Mouse (Mus musculus) intestine, postnatal 0 days (tissue): Measurements from ENCODE around the gene Ttn. TPM values are rescaled to one million over a fixed set of nuclear protein-coding genes. Genes with fewer than 3 reads are reported as not detected.

Experiments used
- ATAC-seq: fragments of 200-750 bp; cut with Nextera tagmentation; 2 replicates; pipeline ENCODE4 v1.8.0; 2017; ENCODE audit warnings: mild to moderate bottlenecking, moderate TSS enrichment, moderate library complexity
- H3K27ac ChIP-seq: fragments of 300-500 bp; sonication (generic); 2 replicates; pipeline ENCODE4 v1.5.1; 2014; ENCODE audit warnings: mild to moderate bottlenecking, low read depth, low read length, moderate library complexity
- H3K27me3 ChIP-seq: fragments of 300-500 bp; sonication (generic); replicated peaks from 2 replicates; pipeline ENCODE4 v1.6.1; 2014; ENCODE audit warnings: low read length, mixed read lengths; ENCODE audit not compliant: control insufficient read depth, insufficient read depth
- H3K36me3 ChIP-seq: fragments of 300-500 bp; sonication (generic); 2 replicates; pipeline ENCODE4 v1.6.1; 2014; ENCODE audit warnings: mild to moderate bottlenecking, moderate library complexity; ENCODE audit not compliant: control insufficient read depth, insufficient read depth
- H3K4me1 ChIP-seq: fragments of 300-500 bp; sonication (generic); replicated peaks from 2 replicates; pipeline ENCODE4 v1.6.1; 2014; ENCODE audit warnings: antibody characterized with exemption, low read length, mixed read lengths; ENCODE audit not compliant: control insufficient read depth, insufficient read depth
- H3K4me2 ChIP-seq: fragments of 300-500 bp; sonication (generic); replicated peaks from 2 replicates; pipeline ENCODE4 v1.6.1; 2014; ENCODE audit warnings: low read depth, mild to moderate bottlenecking, moderate library complexity
- H3K4me3 ChIP-seq: fragments of 300-500 bp; sonication (generic); 2 replicates; pipeline ENCODE4 v1.5.1; 2014; ENCODE audit warnings: low read depth, low read length
- H3K9ac ChIP-seq: fragments of 300-500 bp; sonication (generic); 2 replicates; pipeline ENCODE4 v1.6.1; 2014; ENCODE audit warnings: mild to moderate bottlenecking, low read depth, low read length
- H3K9me3 ChIP-seq: fragments of 300-500 bp; sonication (generic); 2 replicates; pipeline ENCODE4 v1.6.1; 2016; ENCODE audit warnings: mixed run types; ENCODE audit not compliant: control insufficient read depth
- CTCF ChIP-seq: sonication (generic); IDR thresholded peaks from 2 replicates; pipeline ENCODE4 v1.5.1; 2016; ENCODE audit warnings: low read depth, mild to moderate bottlenecking, control low read depth, antibody characterized with exemption, moderate library complexity
- WGBS: fragments of 180-500 bp; shearing (Covaris S2); extraction: QIAGEN DNeasy Blood & Tissue Kit; methylation state at CpG from one replicate; pipeline ENCODE4 v1.1.7; 2014; 5-methylcytosine and 5-hydroxymethylcytosine counted together
- polyA plus RNA-seq: library from polyadenylated mRNA; unstranded; fragments of >200 nt; fragmentation: Nextera tagmentation; extraction: Ambion mirVana; gene quantifications from 2 replicates; pipeline ENCODE4 v1.2.1, GENCODE M21; 2015

Ttn gene
- polyA plus RNA-seq, 1 experiment from 2014 or later, result 0.01 TPM

DNA sequence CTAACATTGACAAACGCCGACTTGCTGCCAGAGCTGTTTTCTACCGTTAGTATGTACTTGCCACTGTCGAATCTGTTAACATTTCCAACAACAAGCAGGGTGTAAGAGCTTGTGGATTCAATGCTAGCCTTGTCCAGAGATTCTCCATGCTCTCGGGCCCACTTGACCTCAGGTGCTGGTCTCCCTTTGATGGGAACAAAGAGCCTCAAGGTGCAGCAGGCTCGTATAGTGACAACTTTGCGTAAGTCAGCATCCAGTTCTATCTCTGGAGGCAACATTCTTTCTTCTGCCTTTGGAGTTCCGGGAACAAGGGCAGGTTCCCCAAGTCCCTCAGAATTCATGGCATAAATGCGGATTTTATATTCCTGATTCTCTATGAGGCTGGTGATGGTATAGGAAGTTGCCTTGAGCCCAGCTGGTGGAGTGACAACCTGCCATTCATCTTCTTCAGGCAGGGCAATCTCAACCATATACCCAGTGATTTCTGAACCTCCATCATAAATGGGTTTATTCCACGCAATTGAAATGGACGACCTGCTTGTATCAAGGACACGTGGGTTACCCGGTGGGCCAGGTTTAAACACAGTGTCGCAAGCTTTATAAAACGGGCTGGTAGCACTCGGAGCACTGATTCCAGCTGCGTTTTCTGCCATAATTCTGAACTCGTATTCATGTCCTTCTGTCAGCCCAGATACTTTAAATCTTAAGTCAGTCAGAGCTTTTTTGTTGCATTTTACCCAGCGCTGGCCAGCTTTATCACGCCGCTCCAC lies 232.8 kb downstream of the Ttn start:
- ATAC-seq, result no peak
- no peak overlapping the region for H3K4me2 ChIP-seq
- H3K4me1 ChIP-seq, result no peaks in the 10 kb centered on the region
- 0 out of 2 replicates have a peak, but pooled peaks cover 6% of the 10 kb centered on the region for H3K9me3 ChIP-seq
- H3K27me3 ChIP-seq, result no peaks in the 10 kb centered on the region
- no peak overlapping the region for H3K27ac ChIP-seq
- no peak for TF ChIP-seq CTCF
- H3K9ac ChIP-seq, result no peak overlapping the region
- WGBS, result 93% methylated on average over 21 of the region's 21 CpGs
- H3K4me3 ChIP-seq, result no peak overlapping the region
- H3K36me3 ChIP-seq, result no peaks in the 10 kb centered on the region

- no peak overlapping the region for H3K27ac ChIP-seq
- no peak for ATAC-seq
- H3K4me2 ChIP-seq, result no peak overlapping the region
- no peak overlapping the region for H3K4me3 ChIP-seq
- H3K9me3 ChIP-seq, result 0 out of 2 replicates have a peak, but pooled peaks cover 6% of the 10 kb centered on the region
- H3K9ac ChIP-seq, result no peak overlapping the region
- no peaks in the 10 kb centered on the region for H3K4me1 ChIP-seq
- no peak for TF ChIP-seq CTCF
- no peaks in the 10 kb centered on the region for H3K36me3 ChIP-seq
- no peaks in the 10 kb centered on the region for H3K27me3 ChIP-seq
- 93% methylated on average over 14 of the region's 14 CpGs for WGBS
Observed at GRCm38 (mm10) chr2:76748696-76749095, 233.7 kb downstream of the Ttn start.

DNA sequence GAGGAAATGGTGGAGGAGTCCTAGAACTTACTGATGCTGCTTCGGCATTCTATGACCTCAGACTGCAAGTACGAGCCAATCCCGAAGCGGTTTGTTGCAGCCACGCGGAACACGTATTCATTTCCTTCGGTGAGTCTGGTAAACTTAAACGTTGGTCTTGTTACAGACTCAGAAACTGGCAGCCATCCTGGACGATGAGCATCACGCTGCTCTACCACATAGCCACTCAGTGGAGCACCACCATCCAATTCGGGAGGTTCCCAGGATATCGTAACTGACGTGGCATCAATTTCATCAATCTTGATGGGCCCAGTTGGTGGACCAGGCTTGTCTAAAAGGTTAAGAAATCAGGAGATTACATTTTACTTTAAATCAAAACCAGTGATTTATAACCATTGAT lies 262.7 kb downstream of the Ttn start:
- H3K4me2 ChIP-seq, result no peak overlapping the region
- no peak overlapping the region for H3K27ac ChIP-seq
- no peaks in the 10 kb centered on the region for H3K4me1 ChIP-seq
- H3K9ac ChIP-seq, result no peak overlapping the region
- H3K36me3 ChIP-seq, result no peaks in the 10 kb centered on the region
- no peak for TF ChIP-seq CTCF
- H3K9me3 ChIP-seq, result 0 out of 2 replicates have a peak, but pooled peaks cover 4% of the 10 kb centered on the region
- no peaks in the 10 kb centered on the region for H3K27me3 ChIP-seq
- ATAC-seq, result no peak
- 96% methylated on average over 14 of the region's 14 CpGs for WGBS
- H3K4me3 ChIP-seq, result no peak overlapping the region

DNA sequence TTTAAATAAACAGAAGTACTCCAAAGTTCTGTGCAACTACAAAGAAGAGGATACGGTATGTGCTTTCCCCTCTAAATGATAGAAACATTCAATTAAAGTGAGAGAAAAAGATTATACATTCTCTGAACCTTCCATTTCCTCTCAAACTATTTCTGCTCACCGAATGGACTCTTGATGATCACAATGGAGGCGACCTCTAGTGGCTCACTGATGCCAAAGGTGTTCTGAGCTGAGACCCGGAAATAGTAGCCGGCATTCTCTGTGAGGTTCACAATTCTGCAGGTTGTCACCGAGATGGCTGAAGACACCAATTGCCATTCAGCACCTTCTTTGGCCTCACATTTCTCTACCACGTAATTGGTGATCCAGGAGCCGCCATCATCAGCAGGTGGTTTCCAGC lies 267.4 kb downstream of the Ttn start:
- 60% methylated on average over 8 of the region's 8 CpGs for WGBS
- ATAC-seq, result no peak

DNA sequence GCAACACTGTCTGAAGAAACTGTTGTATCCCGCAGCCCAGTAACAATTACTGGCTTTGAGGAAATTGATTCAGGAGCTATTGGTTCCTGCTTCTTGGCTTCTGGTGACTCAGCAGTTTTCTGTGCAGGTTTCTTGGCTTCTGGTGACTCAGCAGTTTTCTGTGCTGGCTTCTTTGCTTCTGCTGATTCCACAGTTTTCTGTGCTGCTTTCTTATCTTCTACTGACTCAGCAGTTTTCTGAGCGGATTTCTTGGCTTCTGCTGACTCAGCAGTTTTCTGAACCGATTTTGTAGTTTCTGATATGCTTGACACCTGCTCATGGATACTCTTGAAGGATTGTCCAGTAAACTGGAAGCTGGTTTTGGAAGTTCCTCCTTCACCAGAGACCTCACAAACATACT lies 273.8 kb downstream of the Ttn start:
- H3K27ac ChIP-seq, result no peak overlapping the region
- no peak overlapping the region for H3K4me3 ChIP-seq
- H3K9ac ChIP-seq, result no peak overlapping the region
- 87% methylated on average over 3 of the region's 3 CpGs for WGBS
- H3K4me2 ChIP-seq, result no peak overlapping the region
- no peak for ATAC-seq
- 0 out of 2 replicates have a peak, but pooled peaks cover 11% of the 10 kb centered on the region for H3K9me3 ChIP-seq
- TF ChIP-seq CTCF, result no peak
- H3K27me3 ChIP-seq, result no peaks in the 10 kb centered on the region
- H3K36me3 ChIP-seq, result no peaks in the 10 kb centered on the region
- no peaks in the 10 kb centered on the region for H3K4me1 ChIP-seq

More for the DNA sequence above, 267.4 kb downstream of the Ttn start:
- H3K27me3 ChIP-seq, result no peaks in the 10 kb centered on the region
- H3K4me1 ChIP-seq, result no peaks in the 10 kb centered on the region
- peak; percentile 51 for TF ChIP-seq CTCF
- H3K36me3 ChIP-seq, result no peaks in the 10 kb centered on the region
- no peak overlapping the region for H3K27ac ChIP-seq
- no peak overlapping the region for H3K9ac ChIP-seq
- H3K9me3 ChIP-seq, result 0 out of 2 replicates have a peak, but pooled peaks cover 15% of the 10 kb centered on the region
- H3K4me2 ChIP-seq, result no peak overlapping the region
- no peak overlapping the region for H3K4me3 ChIP-seq

DNA sequence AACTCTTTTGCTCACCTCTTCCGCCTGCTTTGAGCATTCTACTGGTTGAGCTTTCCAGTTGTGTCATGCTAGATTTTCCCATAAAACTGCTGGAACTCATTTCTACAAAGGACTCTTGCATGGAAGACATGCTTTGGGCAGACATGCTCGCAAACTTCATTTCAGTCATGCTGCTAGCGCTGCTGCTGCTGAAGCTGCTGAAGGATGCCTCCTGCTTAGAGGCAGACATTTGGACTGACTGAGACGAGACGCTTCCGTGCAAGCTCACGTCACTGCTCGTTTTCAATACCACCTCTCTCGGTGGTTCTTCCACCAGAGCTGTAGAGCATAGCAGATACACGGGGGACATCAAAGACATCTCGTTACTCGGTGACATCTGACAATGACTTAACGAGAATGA lies 276.7 kb downstream of the Ttn start:
- 90% methylated on average over 13 of the region's 13 CpGs for whole genome bisulfite sequencing
- no peak for TF ChIP-seq CTCF
- H3K9ac ChIP-seq, result no peak overlapping the region
- ATAC-seq, result no peak
- no peak overlapping the region for H3K4me2 ChIP-seq
- 0 out of 2 replicates have a peak, but pooled peaks cover 2% of the 10 kb centered on the region for H3K9me3 ChIP-seq
- no peaks in the 10 kb centered on the region for H3K4me1 ChIP-seq
- no peak overlapping the region for H3K4me3 ChIP-seq
- no peaks in the 10 kb centered on the region for H3K36me3 ChIP-seq
- no peaks in the 10 kb centered on the region for H3K27me3 ChIP-seq
- no peak overlapping the region for H3K27ac ChIP-seq
